Mouse (Mus musculus): ENCODE results near the gene Snapin.

- TF ChIP-seq CHD2 (IDR thresholded peaks at IDR 0.05; ENCODE audit: low read length): no peak
- TF ChIP-seq ELF1 (IDR thresholded peaks at IDR 0.05; ENCODE audit: low read depth, low read length): no peak
- no peak for TF ChIP-seq RAD21 (IDR thresholded peaks at IDR 0.05; ENCODE audit: low read depth, low read length)
- TF ChIP-seq ZC3H11A (IDR thresholded peaks at IDR 0.05; ENCODE audit: low read depth, low read length): no peak
- no peak for TF ChIP-seq MAFK (IDR thresholded peaks at IDR 0.05; ENCODE audit: insufficient replicate concordance, low read length)
- no peak for TF ChIP-seq MAX (IDR thresholded peaks at IDR 0.05; ENCODE audit: low read length)
- TF ChIP-seq POLR2AphosphoS2 (IDR thresholded peaks at IDR 0.05; ENCODE audit: low read depth, low read length): no peak
- no peak for TF ChIP-seq CTCF (conservative IDR thresholded peaks at IDR 0.05 in 1 of 2, IDR thresholded peaks at IDR 0.05 in 1 of 2; ENCODE audit: low read depth in 2 of 2, low read length in 2 of 2)
- no peak for TF ChIP-seq MAZ (IDR thresholded peaks at IDR 0.05; ENCODE audit: low read depth, low read length)
- TF ChIP-seq NELFE (IDR thresholded peaks at IDR 0.05; ENCODE audit: low read depth, low read length): no peak
- TF ChIP-seq NRF1 (IDR thresholded peaks at IDR 0.05; ENCODE audit: low read depth, low read length): no peak
- no peak for TF ChIP-seq BHLHE40 (IDR thresholded peaks at IDR 0.05; ENCODE audit: low read depth, low read length)
- no peak for TF ChIP-seq ETS1 (conservative IDR thresholded peaks at IDR 0.05; ENCODE audit: low read depth, low read length)
Observed at GRCm38 (mm10) chr3:90461935-90462334, 28.9 kb downstream of the Snapin start.
